Mouse (Mus musculus) neural tube, embryonic 14.5 days (tissue): ENCODE measurements around the gene Smim11. TPM values are rescaled to one million over a fixed set of nuclear protein-coding genes. Genes with fewer than 3 reads are reported as not detected.

Experiments used
- ATAC-seq: fragments of 200-750 bp; cut with Nextera tagmentation; 2 replicates; pipeline ENCODE4 v1.8.0; 2017; ENCODE audit warnings: low read depth, mild to moderate bottlenecking, moderate TSS enrichment, moderate library complexity
- H3K27ac ChIP-seq: fragments of 300-500 bp; sonication (generic); 2 replicates; pipeline ENCODE4 v1.5.1; 2014; ENCODE audit warnings: low read depth, mild to moderate bottlenecking, control low read depth, low read length, moderate library complexity, mixed read lengths
- H3K27me3 ChIP-seq: fragments of 300-500 bp; sonication (generic); 2 replicates; pipeline ENCODE4 v1.6.1; 2014; ENCODE audit warnings: low read length; ENCODE audit not compliant: control insufficient read depth, insufficient read depth
- H3K36me3 ChIP-seq: fragments of 300-500 bp; sonication (generic); 2 replicates; pipeline ENCODE4 v1.6.1; 2014; ENCODE audit warnings: low read length, mixed read lengths; ENCODE audit not compliant: control insufficient read depth, insufficient read depth
- H3K4me1 ChIP-seq: fragments of 300-500 bp; sonication (generic); 2 replicates; pipeline ENCODE4 v1.6.1; 2014; ENCODE audit warnings: low read length; ENCODE audit not compliant: control insufficient read depth, insufficient read depth
- H3K4me2 ChIP-seq: fragments of 300-500 bp; sonication (generic); 2 replicates; pipeline ENCODE4 v1.6.1; 2014; ENCODE audit warnings: mild to moderate bottlenecking, low read depth, low read length, control low read depth
- H3K4me3 ChIP-seq: fragments of 300-500 bp; sonication (generic); 2 replicates; pipeline ENCODE4 v1.5.1; 2014; ENCODE audit warnings: low read depth, low read length, control low read depth, mixed read lengths
- H3K9ac ChIP-seq: fragments of 300-500 bp; sonication (generic); replicated peaks from 2 replicates; pipeline ENCODE4 v1.6.1; 2014; ENCODE audit warnings: low read depth, mild to moderate bottlenecking, control low read depth, low read length, mixed read lengths
- H3K9me3 ChIP-seq: fragments of 300-500 bp; sonication (generic); 2 replicates; pipeline ENCODE4 v1.6.1; 2016; ENCODE audit warnings: low read length; ENCODE audit not compliant: control insufficient read depth
- WGBS: fragments of 180-500 bp; shearing (Covaris S2); extraction: QIAGEN DNeasy Blood & Tissue Kit; methylation state at CpG from one replicate; pipeline ENCODE4 v1.1.7; 2014; 5-methylcytosine and 5-hydroxymethylcytosine counted together
- polyA plus RNA-seq: library from polyadenylated mRNA; unstranded; fragments of >200 nt; fragmentation: Nextera tagmentation; extraction: Ambion mirVana; gene quantifications from 2 replicates; pipeline ENCODE4 v1.2.1, GENCODE M21; 2014

Smim11 gene
- polyA plus RNA-seq, 1 experiment from 2014 or later, result 58.0 TPM

DNA sequence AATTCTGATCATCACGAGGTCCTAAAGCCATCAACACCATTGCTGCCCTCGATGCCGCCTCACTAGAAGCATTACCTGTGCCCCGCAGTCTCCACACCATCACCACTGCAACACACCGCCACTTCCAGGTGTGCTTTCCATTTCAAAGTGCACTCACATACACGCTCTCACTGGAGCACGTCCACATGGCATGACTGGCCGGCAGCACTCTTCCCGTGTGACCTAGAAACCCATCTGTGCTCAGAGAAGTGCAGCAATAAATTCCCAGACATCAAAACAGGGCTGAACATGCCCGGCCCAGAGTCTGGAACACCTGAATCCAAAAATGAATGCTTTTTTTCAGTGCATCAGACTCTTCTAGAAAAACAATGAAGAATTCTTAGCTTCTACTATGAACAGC, 26.8 kb downstream of the Smim11 start:
- no peaks in the 10 kb centered on the region for H3K4me1 ChIP-seq
- no peaks in the 10 kb centered on the region for H3K36me3 ChIP-seq
- no peak overlapping the region for H3K4me3 ChIP-seq
- no peaks in the 10 kb centered on the region for H3K27me3 ChIP-seq
- no peaks in the 10 kb centered on the region for H3K9me3 ChIP-seq
- no peak overlapping the region for H3K27ac ChIP-seq
- no peak overlapping the region for H3K9ac ChIP-seq
- WGBS, result 85% methylated on average over 10 of the region's 10 CpGs
- no peak for ATAC-seq
- no peak overlapping the region for H3K4me2 ChIP-seq

GRCm38 (mm10) chr16:92330966-92331365, 29.9 kb downstream of the Smim11 start:
- H3K4me1 ChIP-seq, result no peaks in the 10 kb centered on the region
- no peak overlapping the region for H3K27ac ChIP-seq
- ATAC-seq, result no peak
- H3K27me3 ChIP-seq, result no peaks in the 10 kb centered on the region
- H3K4me3 ChIP-seq, result no peak overlapping the region
- no peaks in the 10 kb centered on the region for H3K36me3 ChIP-seq
- no peak overlapping the region for H3K4me2 ChIP-seq
- no peaks in the 10 kb centered on the region for H3K9me3 ChIP-seq
- H3K9ac ChIP-seq, result no peak overlapping the region
- WGBS, result 86% methylated on average over 5 of the region's 5 CpGs

DNA sequence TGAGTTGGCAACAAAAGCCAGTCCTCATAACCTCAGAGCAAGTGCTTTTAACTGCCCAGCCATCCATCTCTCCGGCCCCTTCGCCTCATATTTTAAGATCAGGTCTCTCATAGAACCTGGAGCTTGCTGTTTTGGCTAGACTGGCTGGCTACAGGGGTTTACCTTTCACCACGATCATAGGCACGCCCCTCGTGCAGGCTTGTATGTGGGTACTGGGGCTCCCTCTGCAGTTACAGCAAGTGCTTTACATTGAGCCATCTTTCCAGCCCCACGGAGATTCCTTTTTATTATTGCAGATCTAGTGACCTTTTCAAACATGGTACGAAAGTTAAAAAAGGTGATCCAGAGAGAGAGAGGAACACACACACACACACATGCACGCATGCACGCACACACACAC, 33.5 kb downstream of the Smim11 start:
- Histone ChIP-seq H3K36me3 (no peaks in the 10 kb centered on the region), H3K4me3 (no peak overlapping the region), H3K4me2 (no peak overlapping the region), H3K27me3 (no peaks in the 10 kb centered on the region), H3K27ac (no peak overlapping the region), H3K9me3 (no peaks in the 10 kb centered on the region), H3K4me1 (no peaks in the 10 kb centered on the region), H3K9ac (no peak overlapping the region)
- no peak for ATAC-seq
- WGBS, result 60% methylated on average over 9 of the region's 9 CpGs

GRCm38 (mm10) chr16:92336280-92336679, 35.2 kb downstream of the Smim11 start:
- Histone ChIP-seq H3K27ac (no peak overlapping the region), H3K4me2 (no peak overlapping the region), H3K9ac (no peak overlapping the region), H3K4me1 (no peaks in the 10 kb centered on the region), H3K4me3 (no peak overlapping the region), H3K36me3 (no peaks in the 10 kb centered on the region), H3K9me3 (no peaks in the 10 kb centered on the region), H3K27me3 (no peaks in the 10 kb centered on the region)
- ATAC-seq, result 0 out of 2 replicates have a peak, but pooled peaks have one; percentile 38
- WGBS, result 11% methylated on average over 9 of the region's 9 CpGs

GRCm38 (mm10) chr16:92340612-92341511, 39.8 kb downstream of the Smim11 start:
- 26% methylated on average over 27 of the region's 27 CpGs for WGBS
- no peaks in the 10 kb centered on the region for H3K4me1 ChIP-seq
- no peak overlapping the region for H3K27ac ChIP-seq
- no peaks in the 10 kb centered on the region for H3K9me3 ChIP-seq
- peak; percentile 77; the same call in 1 of the 2 replicates for ATAC-seq
- H3K27me3 ChIP-seq, result no peaks in the 10 kb centered on the region
- H3K4me3 ChIP-seq, result peak overlapping the region; percentile 16
- no peak overlapping the region for H3K9ac ChIP-seq
- H3K36me3 ChIP-seq, result no peaks in the 10 kb centered on the region
- H3K4me2 ChIP-seq, result peak overlapping the region; percentile 34; the same call in 1 of the 2 replicates

- Histone ChIP-seq H3K36me3 (no peaks in the 10 kb centered on the region), H3K27ac (no peak overlapping the region), H3K27me3 (no peaks in the 10 kb centered on the region), H3K9me3 (no peaks in the 10 kb centered on the region), H3K4me1 (0 out of 2 replicates have a peak, but pooled peaks cover 3% of the 10 kb centered on the region), H3K4me2 (no peak overlapping the region), H3K9ac (no peak overlapping the region), H3K4me3 (no peak overlapping the region)
- ATAC-seq, result no peak
- 77% methylated on average over 11 of the region's 11 CpGs for WGBS
These were observed 44.1 kb downstream of the Smim11 start for GRCm38 (mm10) chr16:92345177-92345576.

DNA sequence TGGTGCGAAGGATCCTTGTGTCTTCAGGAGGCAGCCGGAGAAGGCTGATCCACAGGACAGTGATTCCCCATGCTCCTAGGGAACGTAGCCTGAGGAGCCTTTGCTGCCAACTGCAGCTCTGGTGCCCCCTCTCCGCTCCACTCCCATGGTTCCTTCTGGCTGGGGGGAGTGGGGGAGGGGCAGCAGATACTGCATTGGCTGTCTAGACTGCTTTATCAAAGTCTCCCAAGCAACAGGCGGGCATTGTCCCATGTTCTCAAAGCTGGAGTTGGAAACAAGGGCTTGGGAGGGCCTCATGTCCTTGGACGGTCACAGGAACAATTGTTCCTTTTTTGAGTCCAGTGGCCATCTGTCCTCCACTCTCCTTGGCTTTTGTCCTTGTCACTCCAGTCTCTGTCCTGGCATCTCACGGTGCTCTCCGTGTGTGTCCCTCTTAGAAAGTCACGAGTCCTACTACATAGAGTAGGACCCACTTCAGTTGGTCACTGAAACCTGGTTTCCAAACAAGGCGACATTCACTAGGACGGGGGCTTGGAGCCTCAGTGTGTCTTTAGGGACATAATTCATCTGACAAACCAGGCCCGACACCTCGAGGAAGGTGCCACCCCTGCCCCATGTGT, 45.3 kb downstream of the Smim11 start:
- 38% methylated on average over 13 of the region's 13 CpGs for WGBS
- peak; percentile 31; the same call in 1 of the 2 replicates for ATAC-seq
- no peak overlapping the region for H3K4me3 ChIP-seq
- no peak overlapping the region for H3K4me2 ChIP-seq
- H3K27me3 ChIP-seq, result no peaks in the 10 kb centered on the region
- no peak overlapping the region for H3K27ac ChIP-seq
- H3K9me3 ChIP-seq, result no peaks in the 10 kb centered on the region
- H3K36me3 ChIP-seq, result no peaks in the 10 kb centered on the region
- H3K4me1 ChIP-seq, result 0 out of 2 replicates have a peak, but pooled peaks cover 3% of the 10 kb centered on the region
- no peak overlapping the region for H3K9ac ChIP-seq

GRCm38 (mm10) chr16:92348941-92349340, 47.9 kb downstream of the Smim11 start:
- 72% methylated on average over 12 of the region's 12 CpGs for WGBS
- Histone ChIP-seq H3K9ac (no peak overlapping the region), H3K27me3 (no peaks in the 10 kb centered on the region), H3K4me1 (0 out of 2 replicates have a peak, but pooled peaks cover 3% of the 10 kb centered on the region), H3K27ac (no peak overlapping the region), H3K36me3 (no peaks in the 10 kb centered on the region), H3K9me3 (no peaks in the 10 kb centered on the region), H3K4me3 (no peak overlapping the region), H3K4me2 (no peak overlapping the region)
- ATAC-seq, result peak; percentile 17; the same call in 1 of the 2 replicates

GRCm38 (mm10) chr16:92353295-92353694, 52.2 kb downstream of the Smim11 start:
- no peaks in the 10 kb centered on the region for H3K4me1 ChIP-seq
- no peak for ATAC-seq
- no peak overlapping the region for H3K27ac ChIP-seq
- 88% methylated on average over 12 of the region's 12 CpGs for WGBS
- no peak overlapping the region for H3K9ac ChIP-seq
- no peaks in the 10 kb centered on the region for H3K9me3 ChIP-seq
- no peak overlapping the region for H3K4me2 ChIP-seq
- H3K4me3 ChIP-seq, result no peak overlapping the region
- H3K27me3 ChIP-seq, result no peaks in the 10 kb centered on the region
- no peaks in the 10 kb centered on the region for H3K36me3 ChIP-seq
